Mouse (Mus musculus): ENCODE data around the gene Dusp13.

Gene Dusp13

GRCm38 (mm10) chr14:21750881-21751542, at the start of gene Dusp13:
Dusp13 (minus strand) TSS chr14:21751181.
- DNase-seq (ENCODE audit: low read depth, low spot score): peak; percentile 82

DNA sequence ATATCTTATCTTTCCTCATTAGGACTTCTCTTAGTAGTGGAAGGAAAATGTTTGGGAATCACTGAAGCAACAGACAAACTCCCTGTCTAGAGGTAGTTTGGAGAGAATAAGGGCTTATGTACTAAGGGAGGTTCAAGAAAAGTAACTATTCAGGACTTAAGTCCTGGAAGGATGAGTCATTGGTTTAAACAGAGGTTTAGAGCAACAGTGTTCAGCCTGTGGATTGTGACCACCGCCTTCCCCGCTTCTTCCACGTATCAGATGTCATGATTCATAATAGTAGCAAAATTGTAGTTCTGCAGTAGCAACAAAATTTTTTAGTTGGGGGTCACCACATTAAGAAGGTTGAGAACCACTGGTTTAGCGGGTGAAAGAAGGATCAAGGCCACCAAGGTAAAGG, 49.7 kb upstream of the Dusp13 start:
- no peak for DNase-seq (ENCODE audit: low read depth, low spot score)

- DNase-seq (ENCODE audit: low read depth, low spot score): no peak
Measured at GRCm38 (mm10) chr14:21792250-21792649, 41.3 kb upstream of the Dusp13 start.

- no peak for DNase-seq (ENCODE audit: low read depth, low spot score)
Measured at GRCm38 (mm10) chr14:21791722-21792121, 40.7 kb upstream of the Dusp13 start.

DNA sequence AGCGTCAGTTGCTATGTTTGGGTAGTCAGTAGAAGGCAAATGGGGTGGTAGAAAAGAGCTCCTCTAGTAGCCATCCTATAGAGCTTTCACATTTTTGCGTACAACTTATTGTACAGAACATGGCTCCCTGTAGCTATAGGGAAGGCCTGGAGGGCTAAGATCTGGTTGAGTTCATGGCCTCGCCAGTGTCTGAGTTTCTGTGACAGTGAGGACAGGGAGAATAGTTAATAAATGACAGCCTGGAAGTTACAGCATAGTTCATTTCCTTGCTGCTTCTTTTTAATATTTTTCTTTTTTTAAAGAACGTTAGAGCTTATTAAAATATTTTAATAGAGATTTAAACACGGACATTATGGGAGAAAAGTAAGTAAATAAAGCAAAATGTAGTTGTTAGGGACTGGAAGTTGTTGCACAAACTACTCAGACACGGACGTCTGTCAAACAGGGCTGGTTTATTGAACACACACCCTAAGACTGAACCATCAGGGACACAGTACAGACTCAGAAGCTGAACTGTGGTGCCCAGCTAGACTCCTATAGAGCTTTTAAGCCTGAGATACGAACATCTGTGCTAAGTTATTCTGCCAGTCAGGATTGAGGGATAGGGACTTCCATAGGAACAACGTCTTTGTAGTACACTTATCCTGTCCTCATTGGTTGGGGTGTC, 39.7 kb upstream of the Dusp13 start:
- no peak for DNase-seq (ENCODE audit: low read depth, low spot score)

GRCm38 (mm10) chr14:21788121-21788520, 37.1 kb upstream of the Dusp13 start:
- DNase-seq (ENCODE audit: low read depth, low spot score): no peak

GRCm38 (mm10) chr14:21787374-21787773, 36.4 kb upstream of the Dusp13 start:
- DNase-seq (ENCODE audit: low read depth, low spot score): no peak

DNA sequence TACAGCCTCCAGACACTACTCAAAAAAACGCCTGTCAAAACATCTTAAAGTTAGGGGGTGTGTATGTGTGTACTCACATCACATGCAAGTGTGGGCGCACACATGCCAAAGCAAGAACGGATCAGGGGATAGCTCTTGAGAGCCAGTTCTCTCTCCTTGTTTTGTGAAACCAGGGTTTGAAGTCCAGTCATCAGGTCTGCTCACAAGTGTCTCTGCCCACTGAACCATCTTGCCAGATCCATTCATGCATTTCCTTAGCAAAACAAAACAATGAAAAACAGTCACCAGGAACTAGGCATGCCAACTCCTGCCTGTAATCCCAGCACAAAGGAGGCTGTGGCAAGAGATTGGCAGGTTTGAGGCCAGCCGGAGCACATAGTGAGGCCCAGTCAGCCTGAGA, 35.5 kb upstream of the Dusp13 start:
- DNase-seq (ENCODE audit: low read depth, low spot score): no peak

DNA sequence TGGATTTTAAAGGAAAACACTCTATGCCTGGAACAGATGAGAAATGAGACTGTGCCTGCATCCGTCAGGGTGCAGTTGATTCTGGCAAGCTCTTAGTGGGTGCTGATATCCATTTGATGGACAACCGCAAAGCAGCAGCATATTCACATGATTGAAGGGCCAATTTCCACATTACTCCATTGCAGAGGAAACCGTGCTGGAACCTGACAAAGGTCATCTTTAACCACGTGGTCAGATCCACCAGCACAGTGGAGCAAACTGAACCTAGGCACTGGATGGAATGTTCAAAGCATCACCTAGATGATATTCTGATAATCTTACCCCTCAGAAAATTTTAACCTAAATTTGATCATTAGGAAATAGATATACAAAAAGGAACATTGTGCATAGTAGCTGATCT, 25.2 kb upstream of the Dusp13 start:
- DNase-seq (ENCODE audit: low read depth, low spot score): no peak

GRCm38 (mm10) chr14:21773946-21774345, 23.0 kb upstream of the Dusp13 start:
- no peak for DNase-seq (ENCODE audit: low read depth, low spot score)

DNA sequence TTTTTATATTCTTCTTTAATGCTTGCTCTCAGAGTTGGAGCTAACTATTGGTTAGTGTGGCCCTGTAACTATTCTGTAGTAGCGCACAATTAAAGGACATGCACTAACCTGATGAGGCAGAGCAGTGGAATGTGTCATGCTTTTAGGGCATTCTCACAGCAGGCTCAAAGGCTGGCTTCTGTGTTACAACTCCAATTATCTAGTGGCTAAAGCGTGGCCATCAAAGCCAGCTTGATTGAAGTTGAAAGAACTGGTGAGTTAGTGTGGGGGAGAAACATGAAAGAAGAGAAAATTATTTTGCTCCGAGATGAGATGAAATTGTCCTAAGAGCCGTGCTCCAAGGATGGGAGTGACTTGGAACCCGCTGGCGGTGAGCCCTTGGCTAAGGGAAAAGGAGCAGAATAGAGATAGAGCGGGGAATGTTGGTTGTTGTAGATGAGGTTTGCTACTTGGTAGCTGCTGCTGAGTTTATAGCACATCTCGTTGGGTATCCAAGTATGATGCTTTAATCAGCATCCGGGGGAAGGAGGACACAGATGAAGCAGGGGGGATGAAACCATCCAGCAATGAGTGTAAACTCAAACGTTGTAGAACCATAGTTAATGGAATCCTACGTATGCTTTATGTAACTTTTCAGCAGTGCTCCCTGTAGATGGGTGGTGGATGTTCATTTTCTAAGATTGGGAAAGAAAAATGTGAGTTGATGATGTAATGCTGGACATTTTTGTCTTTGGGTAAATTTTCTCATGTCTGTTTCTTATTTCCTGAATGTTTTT, 21.7 kb upstream of the Dusp13 start:
- no peak for DNase-seq (ENCODE audit: low read depth, low spot score)

GRCm38 (mm10) chr14:21766398-21766958, 15.5 kb upstream of the Dusp13 start:
- no peak for DNase-seq (ENCODE audit: low read depth, low spot score)

DNA sequence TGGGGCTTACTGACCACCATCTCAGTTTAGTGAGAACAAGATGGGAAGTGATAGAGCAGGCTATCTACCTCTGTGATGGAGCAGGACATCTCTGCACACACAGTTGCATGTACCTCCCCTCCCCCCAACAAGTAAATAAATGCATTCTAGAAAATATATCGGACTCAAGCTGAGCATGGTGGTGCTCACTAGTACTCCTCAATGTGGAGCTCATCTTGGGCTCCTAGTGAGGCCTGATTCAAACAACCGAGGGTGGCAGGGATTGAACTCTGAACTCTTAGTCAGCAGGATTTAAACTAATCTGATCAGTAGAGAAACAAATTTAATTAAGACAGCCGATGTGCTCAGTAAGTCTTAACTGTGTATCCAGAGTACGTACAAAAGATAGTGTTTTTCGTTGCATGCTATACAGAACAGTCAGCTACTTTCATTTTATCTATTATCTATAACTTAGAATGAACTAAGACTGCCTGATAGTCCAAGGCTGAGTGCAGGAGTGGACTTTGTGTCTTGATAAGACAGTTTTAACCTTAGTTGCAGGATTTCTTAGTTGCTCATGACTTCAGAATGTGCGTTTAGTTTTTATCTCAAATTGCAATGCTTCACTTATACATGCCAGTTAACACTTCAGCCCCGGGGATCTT, 14.9 kb upstream of the Dusp13 start:
- DNase-seq (ENCODE audit: low read depth, low spot score): no peak

GRCm38 (mm10) chr14:21764646-21765045, 13.7 kb upstream of the Dusp13 start:
- no peak for DNase-seq (ENCODE audit: low read depth, low spot score)

DNA sequence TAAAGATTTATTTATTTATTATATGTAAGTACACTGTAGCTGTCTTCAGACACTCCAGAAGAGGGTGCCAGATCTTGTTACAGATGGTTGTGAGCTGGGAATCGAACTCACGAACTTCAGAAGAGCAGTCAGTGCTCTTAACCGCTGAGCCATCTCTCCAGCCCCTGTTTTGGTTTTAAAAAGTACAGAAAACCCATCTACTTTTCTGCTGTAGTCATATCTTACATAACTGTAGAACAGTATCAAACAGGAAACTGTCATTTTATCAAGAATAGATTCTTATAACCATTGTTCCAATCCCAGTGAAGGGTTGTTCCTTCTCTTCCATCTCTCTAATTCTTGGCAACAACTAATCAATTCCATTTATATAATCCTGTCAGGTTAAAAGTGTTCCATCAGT, 12.8 kb upstream of the Dusp13 start:
- no peak for DNase-seq (ENCODE audit: low read depth, low spot score)

DNA sequence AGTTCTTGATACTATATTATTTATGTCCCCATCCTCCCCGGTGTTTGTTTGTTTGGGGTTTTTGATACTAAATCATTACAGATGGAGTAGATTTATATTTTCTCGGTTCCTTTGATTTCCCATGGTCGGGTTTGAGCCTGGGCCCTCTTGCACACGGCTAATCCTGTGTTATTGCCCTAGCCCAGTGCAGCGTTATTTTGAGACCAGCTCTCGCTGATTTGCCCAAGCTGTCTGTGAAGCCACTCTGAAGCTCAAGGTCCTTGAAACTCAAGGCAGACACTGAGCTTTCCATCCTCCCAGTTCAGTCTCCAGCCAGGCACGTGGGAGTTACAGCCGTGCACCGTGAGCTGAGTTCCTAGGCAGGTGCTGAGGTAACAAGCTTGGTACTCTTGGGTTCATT, 10.6 kb upstream of the Dusp13 start:
- no peak for DNase-seq (ENCODE audit: low read depth, low spot score)

- no peak for DNase-seq (ENCODE audit: low read depth, low spot score)
Measured at GRCm38 (mm10) chr14:21753367-21753766, 2.4 kb upstream of the Dusp13 start.

- no peak for DNase-seq (ENCODE audit: low read depth, low spot score)
Measured at GRCm38 (mm10) chr14:21752411-21752810, 1.4 kb upstream of the Dusp13 start.

DNA sequence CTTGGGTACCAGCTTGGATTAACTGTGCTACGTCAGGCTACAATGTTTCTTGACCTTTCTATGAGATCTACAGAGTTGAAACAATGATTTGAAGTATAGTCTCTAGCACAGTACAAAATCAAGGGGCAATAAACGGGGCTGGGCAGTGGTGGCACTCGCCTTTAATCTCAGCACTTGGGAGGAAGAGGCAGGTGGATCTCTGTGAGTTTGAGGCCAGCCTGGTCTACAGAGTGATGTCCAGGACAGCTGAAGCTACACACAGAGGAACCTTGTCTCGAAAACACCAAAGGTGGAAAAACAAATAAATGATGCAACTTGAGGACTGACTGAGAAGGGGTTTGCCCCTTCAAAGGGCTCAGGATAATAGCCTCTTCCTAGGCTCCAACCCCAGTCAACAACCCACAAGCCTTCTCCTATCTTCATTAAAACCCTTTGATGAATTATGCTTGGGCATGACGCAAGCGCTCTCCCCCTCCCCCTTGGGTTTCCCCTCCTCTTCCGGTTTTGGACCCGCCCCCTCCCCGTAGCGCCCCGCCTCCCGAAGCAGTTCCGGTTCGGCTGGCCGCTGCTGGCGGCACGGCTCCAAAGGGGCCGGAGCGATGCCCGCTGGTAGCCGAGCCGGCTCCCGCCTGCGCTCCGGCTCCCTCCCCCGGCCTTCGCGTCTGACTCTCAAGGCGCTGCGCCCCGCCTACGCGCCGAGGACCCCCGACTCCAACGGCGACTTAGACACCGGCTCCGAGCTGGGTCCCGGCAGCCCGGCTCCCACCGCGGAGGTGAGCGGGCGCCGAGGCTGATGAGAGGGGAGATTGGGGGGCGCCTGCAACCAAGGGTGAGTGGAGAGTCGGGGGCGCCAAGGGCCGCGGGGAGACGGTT, 737 bp downstream of the Dusp13 start, which contains the start of gene Samd8:
Samd8 (plus strand) TSS at position 524 of the 873 bp plus-strand sequence.
- DNase-seq (ENCODE audit: low read depth, low spot score): peak; percentile 90

DNA sequence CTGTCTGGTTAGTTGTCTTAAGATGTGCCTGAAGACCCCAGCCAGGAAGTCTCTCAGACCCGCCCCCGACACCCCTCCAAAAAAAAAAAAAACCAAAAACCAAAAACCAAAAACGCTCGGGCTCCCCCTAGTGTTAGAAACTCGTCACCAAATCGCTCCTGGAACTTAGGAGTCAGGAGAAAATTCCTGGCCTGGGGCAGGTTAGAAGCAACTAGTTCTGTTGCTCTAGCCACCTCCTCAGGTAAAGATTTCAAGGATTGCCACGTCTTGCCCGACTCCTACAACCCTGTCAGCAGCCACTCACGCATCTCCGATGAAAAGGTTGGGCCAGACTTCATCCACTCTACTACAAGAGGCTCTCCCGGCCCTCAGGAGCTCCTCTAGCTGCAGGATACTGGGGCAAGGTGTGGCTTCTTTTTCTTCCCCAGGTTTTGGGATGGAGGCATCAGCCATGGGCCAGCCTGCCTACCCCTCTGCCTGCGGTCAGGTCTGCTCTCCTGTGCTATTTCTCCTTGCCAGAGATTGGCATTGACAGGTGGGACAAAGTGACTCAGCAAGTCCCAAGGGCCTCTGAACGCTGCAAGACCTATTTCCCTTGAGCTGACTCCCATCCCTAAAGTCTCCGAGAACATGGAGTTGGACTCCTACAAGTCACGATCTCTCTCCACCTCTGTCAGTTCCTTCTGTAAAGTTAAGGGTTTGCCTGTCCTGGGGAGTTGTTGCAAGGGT, 2.7 kb downstream of the Dusp13 start:
- peak; percentile 68 for DNase-seq (ENCODE audit: low read depth, low spot score)

Data from ZHBTc4 (cell line).